Mouse (Mus musculus) forebrain, embryonic 16.5 days (tissue): ENCODE measurements at regions not wholly inside any gene's neighbourhood (a gene's known extent, or its start where the extent isn't known, plus 50 kb on each side); places are given as distances from the start of the nearest gene placed in this dataset.

Experiments used
- ATAC-seq: fragments of 200-750 bp; cut with Nextera tagmentation; 2 replicates; pipeline ENCODE4 v1.8.0; 2017; ENCODE audit warnings: mild to moderate bottlenecking, moderate library complexity
- H3K27ac ChIP-seq: fragments of 300-500 bp; sonication (generic); 2 replicates; pipeline ENCODE4 v1.5.1; 2014; ENCODE audit warnings: low read length, control low read depth
- H3K27me3 ChIP-seq: fragments of 300-500 bp; sonication (generic); replicated peaks from 2 replicates; pipeline ENCODE4 v1.6.1; 2014; ENCODE audit warnings: low read length; ENCODE audit not compliant: control insufficient read depth, insufficient read depth
- H3K36me3 ChIP-seq: fragments of 300-500 bp; sonication (generic); 2 replicates; pipeline ENCODE4 v1.6.1; 2014; ENCODE audit not compliant: control insufficient read depth, insufficient read depth
- H3K4me1 ChIP-seq: fragments of 300-500 bp; sonication (generic); replicated peaks from 2 replicates; pipeline ENCODE4 v1.6.1; 2014; ENCODE audit warnings: low read length; ENCODE audit not compliant: control insufficient read depth, insufficient read depth
- H3K4me2 ChIP-seq: fragments of 300-500 bp; sonication (generic); 2 replicates; pipeline ENCODE4 v1.6.1; 2014; ENCODE audit warnings: mild to moderate bottlenecking, low read length, control low read depth
- H3K4me3 ChIP-seq: fragments of 300-500 bp; sonication (generic); replicated peaks from 2 replicates; pipeline ENCODE4 v1.5.1; 2014; ENCODE audit warnings: mild to moderate bottlenecking, low read length, control low read depth
- H3K9ac ChIP-seq: fragments of 300-500 bp; sonication (generic); replicated peaks from 2 replicates; pipeline ENCODE4 v1.6.1; 2014; ENCODE audit warnings: low read depth, low read length, control low read depth
- H3K9me3 ChIP-seq: fragments of 300-500 bp; sonication (generic); 2 replicates; pipeline ENCODE4 v1.6.1; 2016; ENCODE audit warnings: low read length; ENCODE audit not compliant: control insufficient read depth
- WGBS: fragments of 180-500 bp; shearing (Covaris S2); extraction: QIAGEN DNeasy Blood & Tissue Kit; methylation state at CpG from one replicate; pipeline ENCODE4 v1.1.7; 2014; 5-methylcytosine and 5-hydroxymethylcytosine counted together

DNA sequence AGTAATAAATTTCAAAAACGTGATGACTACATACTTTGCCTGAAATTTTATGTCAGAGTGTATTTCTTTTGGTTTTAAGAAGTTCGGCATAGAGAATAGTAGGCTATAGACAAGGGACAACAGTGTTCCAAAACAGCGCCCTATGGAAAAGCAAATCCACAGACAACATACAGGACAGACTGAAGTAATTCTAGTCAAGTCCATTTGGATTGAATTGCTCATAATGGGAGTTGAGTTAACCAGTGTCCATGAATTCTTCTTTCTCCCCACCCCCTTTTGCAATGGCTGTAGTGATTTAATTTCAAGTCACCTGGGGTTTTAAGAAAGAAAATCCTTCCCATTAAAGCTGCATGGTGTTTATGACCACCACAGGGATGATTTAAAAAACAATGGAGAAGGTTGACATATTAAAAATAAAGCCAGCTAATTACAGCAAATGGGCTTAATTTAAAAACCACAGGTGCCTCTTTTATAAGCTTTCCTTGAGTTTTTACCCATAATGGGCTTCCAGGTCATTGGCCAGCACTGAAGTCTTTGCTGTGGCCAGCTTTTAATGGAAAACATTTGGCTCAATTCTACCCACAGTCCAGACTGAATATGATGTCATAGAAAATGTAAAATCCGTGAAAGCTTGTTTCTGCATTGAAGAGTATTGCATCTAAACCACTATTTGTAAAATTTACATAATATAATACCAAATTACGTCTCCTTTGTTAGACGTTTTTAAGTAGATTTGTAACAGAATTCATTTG lies 1083.3 kb downstream of the Adgrl3 start:
- Histone ChIP-seq H3K27me3 (no peaks in the 10 kb centered on the region), H3K27ac (no peak overlapping the region), H3K4me1 (no peaks in the 10 kb centered on the region), H3K36me3 (no peaks in the 10 kb centered on the region), H3K9ac (no peak overlapping the region), H3K9me3 (no peaks in the 10 kb centered on the region), H3K4me2 (no peak overlapping the region), H3K4me3 (no peak overlapping the region)
- WGBS, result 80% methylated on average over 6 of the region's 6 CpGs
- ATAC-seq, result no peak

DNA sequence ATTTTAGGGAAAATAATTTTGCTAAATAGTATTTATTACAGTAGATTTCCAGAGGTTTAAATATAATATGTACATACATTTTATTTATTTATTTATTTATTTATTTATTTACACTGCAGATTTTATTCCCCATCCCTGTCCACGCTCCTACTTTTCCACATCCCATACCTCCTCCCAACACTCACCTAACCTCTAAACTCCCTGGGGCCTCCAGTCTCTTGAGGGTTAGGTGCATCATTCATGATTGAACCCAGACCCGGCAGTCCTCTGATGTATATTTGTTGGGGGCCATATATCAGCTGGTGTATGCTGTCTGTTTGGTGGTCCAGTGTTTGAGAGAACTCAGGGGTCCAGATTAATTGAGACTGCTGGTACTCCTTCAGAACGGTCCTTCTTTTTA lies 1083.9 kb downstream of the Adgrl3 start:
- Histone ChIP-seq H3K4me3 (no peak overlapping the region), H3K4me2 (no peak overlapping the region), H3K9me3 (no peaks in the 10 kb centered on the region), H3K4me1 (no peaks in the 10 kb centered on the region), H3K27ac (no peak overlapping the region), H3K36me3 (no peaks in the 10 kb centered on the region), H3K9ac (no peak overlapping the region), H3K27me3 (no peaks in the 10 kb centered on the region)
- no peak for ATAC-seq
- 84% methylated on average over 3 of the region's 3 CpGs for WGBS

- H3K27ac ChIP-seq, result no peak overlapping the region
- no peak for ATAC-seq
These were observed 1106.1 kb downstream of the Adgrl3 start for GRCm38 (mm10) chr5:82125921-82126459.

DNA sequence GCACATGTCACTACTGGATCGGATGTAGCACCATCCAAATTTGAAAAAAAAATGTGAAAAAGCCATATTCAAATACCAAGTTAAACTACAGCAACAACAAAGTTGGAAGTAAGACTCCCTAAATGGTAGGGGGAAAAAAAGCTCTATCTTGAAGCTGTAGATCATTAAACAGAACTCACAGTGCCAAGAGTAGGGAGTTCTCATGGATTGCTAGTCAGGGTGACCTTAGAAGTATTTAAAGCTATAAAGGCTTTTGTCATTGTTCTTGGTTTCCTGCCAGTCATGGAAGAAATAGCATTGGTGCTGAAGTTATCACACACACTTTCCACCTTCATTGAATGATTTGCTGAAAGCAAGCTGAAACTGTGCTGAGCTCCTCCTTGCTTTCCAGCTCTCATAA lies 1122.1 kb downstream of the Adgrl3 start:
- H3K36me3 ChIP-seq, result no peaks in the 10 kb centered on the region
- ATAC-seq, result no peak
- 100% methylated on average over 1 of the region's 1 CpGs for WGBS

More at GRCm38 (mm10) chr5:82125921-82126459, 1106.1 kb downstream of the Adgrl3 start:
- H3K4me2 ChIP-seq, result no peak overlapping the region
- no peaks in the 10 kb centered on the region for H3K27me3 ChIP-seq
- no peaks in the 10 kb centered on the region for H3K9me3 ChIP-seq
- no peaks in the 10 kb centered on the region for H3K36me3 ChIP-seq
- H3K4me3 ChIP-seq, result no peak overlapping the region
- H3K4me1 ChIP-seq, result no peaks in the 10 kb centered on the region
- no peak overlapping the region for H3K9ac ChIP-seq
- WGBS, result 50% methylated on average over 2 of the region's 2 CpGs

More for the DNA sequence above, 1122.1 kb downstream of the Adgrl3 start:
- Histone ChIP-seq H3K9me3 (no peaks in the 10 kb centered on the region), H3K4me2 (no peak overlapping the region), H3K27me3 (no peaks in the 10 kb centered on the region), H3K4me1 (no peaks in the 10 kb centered on the region), H3K27ac (no peak overlapping the region), H3K9ac (no peak overlapping the region), H3K4me3 (no peak overlapping the region)
